Mouse (Mus musculus): ENCODE results near the gene Itgb1bp1. TPM values are rescaled to one million over a fixed set of nuclear protein-coding genes. Genes with fewer than 3 reads are reported as not detected.
A peak's percentile ranks its signal among the peaks of the same experiment; 100 is the strongest.

Itgb1bp1 gene
- polyA plus RNA-seq, 1 experiment: 21.1 TPM

- no peaks in the 10 kb centered on the region for H3K9me3 ChIP-seq (replicated peaks; ENCODE audit: control insufficient read depth, insufficient read depth, low read length, poor library complexity, severe bottlenecking)
- H3K27me3 ChIP-seq (ENCODE audit: control insufficient read depth, insufficient read depth, low read length, poor library complexity, severe bottlenecking): no peaks in the 10 kb centered on the region
- H3K4me1 ChIP-seq (ENCODE audit: control insufficient read depth, insufficient read depth, low read length): peaks cover 7% of the 10 kb centered on the region
- H3K4me3 ChIP-seq (ENCODE audit: low read depth, low read length): no peak overlapping the region
- TF ChIP-seq POLR2A (IDR thresholded peaks at IDR 0.05; ENCODE audit: insufficient read depth, low read length): no peak
- no peaks in the 10 kb centered on the region for H3K36me3 ChIP-seq (ENCODE audit: control insufficient read depth, insufficient read depth, low read length, poor library complexity, severe bottlenecking)
- H3K9ac ChIP-seq (ENCODE audit: low read depth, poor library complexity, severe bottlenecking): no peak overlapping the region
- no peak overlapping the region for H3K27ac ChIP-seq (ENCODE audit: insufficient read depth, low read length)
These were observed 21.1 kb downstream of the Itgb1bp1 start for GRCm38 (mm10) chr12:21264970-21265369.

- H3K9ac ChIP-seq (ENCODE audit: low read depth, poor library complexity, severe bottlenecking): no peak overlapping the region
- no peaks in the 10 kb centered on the region for H3K9me3 ChIP-seq (replicated peaks; ENCODE audit: control insufficient read depth, insufficient read depth, low read length, poor library complexity, severe bottlenecking)
- no peaks in the 10 kb centered on the region for H3K27me3 ChIP-seq (ENCODE audit: control insufficient read depth, insufficient read depth, low read length, poor library complexity, severe bottlenecking)
- no peak for TF ChIP-seq POLR2A (IDR thresholded peaks at IDR 0.05; ENCODE audit: insufficient read depth, low read length)
- no peak for TF ChIP-seq CTCF (IDR thresholded peaks at IDR 0.05; ENCODE audit: low read depth, low read length)
- no peak for TF ChIP-seq EP300 (IDR thresholded peaks at IDR 0.05; ENCODE audit: insufficient read depth, low read depth, low read length)
- peaks cover 7% of the 10 kb centered on the region for H3K4me1 ChIP-seq (ENCODE audit: control insufficient read depth, insufficient read depth, low read length)
- no peak overlapping the region for H3K4me3 ChIP-seq (ENCODE audit: low read depth, low read length)
- no peak overlapping the region for H3K27ac ChIP-seq (ENCODE audit: insufficient read depth, low read length)
- H3K36me3 ChIP-seq (ENCODE audit: control insufficient read depth, insufficient read depth, low read length, poor library complexity, severe bottlenecking): no peaks in the 10 kb centered on the region
These were observed 21.8 kb downstream of the Itgb1bp1 start for GRCm38 (mm10) chr12:21264241-21264640.

GRCm38 (mm10) chr12:21263256-21263655, 22.8 kb downstream of the Itgb1bp1 start:
- TF ChIP-seq EP300 (IDR thresholded peaks at IDR 0.05; ENCODE audit: insufficient read depth, low read depth, low read length) (no peak), CTCF (IDR thresholded peaks at IDR 0.05; ENCODE audit: low read depth, low read length) (no peak), POLR2A (IDR thresholded peaks at IDR 0.05; ENCODE audit: insufficient read depth, low read length) (no peak)
- Histone ChIP-seq H3K9ac (ENCODE audit: low read depth, poor library complexity, severe bottlenecking) (no peak overlapping the region), H3K27me3 (ENCODE audit: control insufficient read depth, insufficient read depth, low read length, poor library complexity, severe bottlenecking) (no peaks in the 10 kb centered on the region), H3K27ac (ENCODE audit: insufficient read depth, low read length) (no peak overlapping the region), H3K9me3 (replicated peaks; ENCODE audit: control insufficient read depth, insufficient read depth, low read length, poor library complexity, severe bottlenecking) (no peaks in the 10 kb centered on the region), H3K36me3 (ENCODE audit: control insufficient read depth, insufficient read depth, low read length, poor library complexity, severe bottlenecking) (no peaks in the 10 kb centered on the region; the same call in 1 of the 2 replicates), H3K4me3 (ENCODE audit: low read depth, low read length) (no peak overlapping the region), H3K4me1 (ENCODE audit: control insufficient read depth, insufficient read depth, low read length) (peaks cover 7% of the 10 kb centered on the region)

DNA sequence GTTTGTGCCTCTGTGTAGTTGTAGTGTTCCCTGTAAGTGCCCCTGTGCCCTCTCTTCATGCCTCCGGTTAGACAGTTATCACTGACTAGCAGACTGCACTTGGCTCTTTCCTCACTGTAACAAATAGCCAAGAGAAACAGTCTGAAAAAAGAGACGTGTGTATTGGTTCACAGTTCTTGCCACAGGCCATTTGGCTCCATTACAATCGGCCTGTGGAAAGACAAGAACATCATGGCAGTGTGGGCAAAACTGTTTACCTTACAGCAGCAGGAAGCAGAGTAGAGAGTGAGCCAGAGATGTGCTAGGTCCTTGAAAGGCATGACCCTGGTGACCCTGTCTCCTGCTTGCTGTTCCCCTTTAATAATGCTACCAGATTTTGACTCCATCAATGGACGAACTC, 24.6 kb downstream of the Itgb1bp1 start:
- peaks cover 3% of the 10 kb centered on the region for H3K36me3 ChIP-seq (ENCODE audit: control insufficient read depth, insufficient read depth, low read length, poor library complexity, severe bottlenecking)
- TF ChIP-seq CTCF (IDR thresholded peaks at IDR 0.05; ENCODE audit: low read depth, low read length) (no peak), EP300 (IDR thresholded peaks at IDR 0.05; ENCODE audit: insufficient read depth, low read depth, low read length) (no peak), POLR2A (IDR thresholded peaks at IDR 0.05; ENCODE audit: insufficient read depth, low read length) (no peak)
- H3K27ac ChIP-seq (ENCODE audit: insufficient read depth, low read length): no peak overlapping the region
- H3K27me3 ChIP-seq (ENCODE audit: control insufficient read depth, insufficient read depth, low read length, poor library complexity, severe bottlenecking): no peaks in the 10 kb centered on the region
- no peak overlapping the region for H3K4me3 ChIP-seq (ENCODE audit: low read depth, low read length)
- no peaks in the 10 kb centered on the region for H3K9me3 ChIP-seq (replicated peaks; ENCODE audit: control insufficient read depth, insufficient read depth, low read length, poor library complexity, severe bottlenecking)
- H3K9ac ChIP-seq (ENCODE audit: low read depth, poor library complexity, severe bottlenecking): no peak overlapping the region
- H3K4me1 ChIP-seq (ENCODE audit: control insufficient read depth, insufficient read depth, low read length): peaks cover 7% of the 10 kb centered on the region

GRCm38 (mm10) chr12:21260494-21261256, 25.4 kb downstream of the Itgb1bp1 start:
- no peak for TF ChIP-seq POLR2A (IDR thresholded peaks at IDR 0.05; ENCODE audit: insufficient read depth, low read length)
- peak; percentile 41 for TF ChIP-seq CTCF (IDR thresholded peaks at IDR 0.05; ENCODE audit: low read depth, low read length)
- TF ChIP-seq EP300 (IDR thresholded peaks at IDR 0.05; ENCODE audit: insufficient read depth, low read depth, low read length): no peak
- Histone ChIP-seq H3K4me3 (ENCODE audit: low read depth, low read length) (no peak overlapping the region), H3K9ac (ENCODE audit: low read depth, poor library complexity, severe bottlenecking) (no peak overlapping the region), H3K36me3 (ENCODE audit: control insufficient read depth, insufficient read depth, low read length, poor library complexity, severe bottlenecking) (peaks cover 3% of the 10 kb centered on the region), H3K27me3 (ENCODE audit: control insufficient read depth, insufficient read depth, low read length, poor library complexity, severe bottlenecking) (no peaks in the 10 kb centered on the region), H3K9me3 (replicated peaks; ENCODE audit: control insufficient read depth, insufficient read depth, low read length, poor library complexity, severe bottlenecking) (no peaks in the 10 kb centered on the region), H3K4me1 (ENCODE audit: control insufficient read depth, insufficient read depth, low read length) (peaks cover 3% of the 10 kb centered on the region), H3K27ac (ENCODE audit: insufficient read depth, low read length) (no peak overlapping the region)

DNA sequence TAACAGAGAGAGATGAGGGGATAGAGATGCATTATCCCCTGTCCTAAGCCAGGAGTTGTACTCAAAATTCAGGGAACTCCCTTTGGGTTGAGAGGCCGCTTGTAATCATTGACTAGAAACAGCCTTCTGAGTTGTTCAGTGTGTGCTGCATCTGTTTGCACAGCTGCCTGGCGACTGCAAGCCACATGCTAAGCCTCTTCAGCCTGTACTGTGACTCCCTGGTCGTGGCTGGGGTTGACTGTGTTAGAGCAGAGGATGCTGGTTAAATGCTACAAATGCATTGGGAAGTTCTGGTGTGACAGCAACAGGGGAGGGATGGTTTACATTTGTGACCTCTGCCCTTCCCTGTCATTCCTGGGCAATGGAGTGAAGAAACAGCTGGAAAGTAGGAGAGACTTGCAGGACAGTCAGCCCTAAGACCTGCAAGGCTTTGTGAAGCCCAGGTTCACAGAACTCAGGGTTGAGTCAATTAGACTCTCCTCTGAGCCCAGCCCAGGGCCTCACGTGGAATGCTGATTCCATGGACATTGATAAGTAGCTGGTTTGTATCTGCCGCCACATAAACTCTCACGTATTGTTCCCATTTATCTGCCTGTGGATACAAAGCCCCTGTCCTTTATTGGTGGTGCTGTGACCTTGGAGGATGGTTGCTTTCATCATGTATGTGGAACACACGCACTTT, 38.2 kb downstream of the Itgb1bp1 start:
- Histone ChIP-seq H3K27ac (ENCODE audit: insufficient read depth, low read length) (no peak overlapping the region), H3K27me3 (ENCODE audit: control insufficient read depth, insufficient read depth, low read length, poor library complexity, severe bottlenecking) (no peaks in the 10 kb centered on the region), H3K9ac (ENCODE audit: low read depth, poor library complexity, severe bottlenecking) (no peak overlapping the region), H3K36me3 (ENCODE audit: control insufficient read depth, insufficient read depth, low read length, poor library complexity, severe bottlenecking) (no peaks in the 10 kb centered on the region; the same call in 1 of the 2 replicates), H3K4me3 (ENCODE audit: low read depth, low read length) (no peak overlapping the region), H3K9me3 (replicated peaks; ENCODE audit: control insufficient read depth, insufficient read depth, low read length, poor library complexity, severe bottlenecking) (no peaks in the 10 kb centered on the region), H3K4me1 (ENCODE audit: control insufficient read depth, insufficient read depth, low read length) (no peaks in the 10 kb centered on the region)
- TF ChIP-seq POLR2A (IDR thresholded peaks at IDR 0.05; ENCODE audit: insufficient read depth, low read length) (no peak), EP300 (IDR thresholded peaks at IDR 0.05; ENCODE audit: insufficient read depth, low read depth, low read length) (no peak), CTCF (IDR thresholded peaks at IDR 0.05; ENCODE audit: low read depth, low read length) (no peak)

Measured in ES-Bruce4 (cell line).